Mouse (Mus musculus): Measurements from ENCODE around the gene 4930469K13Rik.

4930469K13Rik gene

DNA sequence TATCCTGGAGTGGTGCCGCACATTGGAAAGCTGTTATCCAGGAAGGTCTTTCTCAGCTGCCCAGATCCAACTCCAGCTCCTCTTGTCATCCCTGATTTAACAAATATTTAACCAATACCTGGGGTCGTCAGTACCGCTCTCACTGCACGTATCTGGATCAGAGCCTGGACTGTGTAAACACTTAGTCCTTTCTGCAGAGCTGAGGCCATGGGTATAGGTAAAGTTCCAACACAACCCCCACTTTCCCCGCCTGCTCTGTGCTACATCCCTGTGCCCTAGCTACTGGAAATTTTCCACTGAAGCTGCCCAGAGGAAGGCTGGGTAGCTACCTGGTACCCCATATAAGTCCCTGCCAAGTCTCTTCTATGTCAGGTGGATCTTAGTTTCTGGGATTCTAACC is 108.4 kb downstream of the 4930469K13Rik start:
- no peak for DNase-seq (ENCODE audit: low read depth)

GRCm38 (mm10) chr11:33986525-33986924 is 111.8 kb downstream of the 4930469K13Rik start:
- DNase-seq (ENCODE audit: low read depth), result no peak

DNA sequence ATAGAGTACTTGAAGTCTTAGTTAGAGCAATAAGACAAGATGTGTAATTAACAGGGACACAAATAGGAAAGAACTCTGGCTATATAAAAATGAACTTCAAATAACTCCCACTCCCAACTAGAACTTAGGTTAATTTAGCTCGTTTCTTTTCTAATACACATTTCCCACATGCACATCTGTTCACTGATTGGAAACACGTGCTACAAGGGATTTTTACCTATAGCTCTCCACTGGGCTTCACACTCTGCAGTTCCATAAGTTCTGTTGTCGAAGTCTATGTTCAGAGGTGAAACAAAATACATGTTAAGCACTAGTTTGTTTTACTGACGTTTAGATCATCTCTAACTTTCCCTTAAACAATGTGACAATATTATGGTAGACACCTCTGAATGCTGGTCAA is 118.2 kb downstream of the 4930469K13Rik start:
- no peak for DNase-seq (ENCODE audit: low read depth)

DNA sequence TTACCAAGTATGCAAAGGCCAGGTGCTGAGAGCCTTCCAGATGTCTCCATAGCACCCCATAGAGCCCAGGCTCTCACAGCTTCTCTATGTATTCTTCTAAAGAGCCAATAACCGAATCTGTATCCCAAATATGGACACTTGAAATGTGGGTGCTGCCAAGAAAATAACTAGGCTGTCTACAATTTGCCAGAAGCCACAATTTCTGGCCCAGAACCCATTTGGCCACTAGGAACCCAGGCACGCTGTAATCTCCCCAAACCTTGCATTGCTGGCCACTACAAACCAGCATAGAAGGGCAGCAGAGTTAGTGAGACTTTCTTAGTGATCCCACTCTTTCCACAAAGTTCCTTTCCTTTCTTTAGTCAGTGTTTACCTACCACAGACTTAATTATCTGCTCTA is 123.2 kb downstream of the 4930469K13Rik start:
- no peak for DNase-seq (ENCODE audit: low read depth)

DNA sequence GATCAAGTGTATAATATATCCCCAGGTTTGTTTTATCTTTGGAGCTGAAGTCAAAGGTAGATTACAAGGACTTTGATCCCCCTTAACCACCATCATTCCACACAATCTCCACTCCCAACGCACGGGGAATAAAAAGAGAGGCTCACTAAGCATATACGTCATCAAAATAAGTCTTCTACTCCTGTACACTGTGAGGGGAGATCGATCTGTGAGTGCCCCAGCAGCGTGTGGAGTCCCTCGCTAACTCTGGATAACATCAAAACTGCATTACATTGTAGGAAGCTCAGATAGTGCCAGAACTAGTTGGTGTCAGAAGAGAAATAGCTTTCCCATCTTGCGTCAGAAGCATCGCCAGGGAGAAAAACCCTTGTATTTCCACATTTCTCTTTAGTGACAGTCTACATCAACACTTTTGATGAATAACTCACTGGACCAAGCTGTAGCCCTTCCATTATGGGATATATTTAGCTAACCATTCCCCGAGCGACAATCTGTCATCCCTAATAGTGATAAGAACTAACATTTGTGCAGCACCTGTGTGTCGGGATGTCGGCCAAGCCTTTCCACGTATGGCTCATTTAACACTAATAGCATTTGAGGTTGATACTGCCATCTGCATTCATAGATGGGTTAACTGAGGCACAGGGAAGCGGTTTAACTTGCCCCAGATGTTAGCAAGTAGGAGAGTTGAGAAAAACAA is 123.9 kb downstream of the 4930469K13Rik start:
- DNase-seq (ENCODE audit: low read depth), result no peak

GRCm38 (mm10) chr11:33972114-33972513 is 126.2 kb downstream of the 4930469K13Rik start:
- no peak for DNase-seq (ENCODE audit: low read depth)

- DNase-seq (ENCODE audit: low read depth), result no peak
These were observed 129.2 kb downstream of the 4930469K13Rik start for GRCm38 (mm10) chr11:33969199-33969598.

- DNase-seq (ENCODE audit: low read depth), result no peak
These were observed 130.6 kb downstream of the 4930469K13Rik start for GRCm38 (mm10) chr11:33967708-33968107.

DNA sequence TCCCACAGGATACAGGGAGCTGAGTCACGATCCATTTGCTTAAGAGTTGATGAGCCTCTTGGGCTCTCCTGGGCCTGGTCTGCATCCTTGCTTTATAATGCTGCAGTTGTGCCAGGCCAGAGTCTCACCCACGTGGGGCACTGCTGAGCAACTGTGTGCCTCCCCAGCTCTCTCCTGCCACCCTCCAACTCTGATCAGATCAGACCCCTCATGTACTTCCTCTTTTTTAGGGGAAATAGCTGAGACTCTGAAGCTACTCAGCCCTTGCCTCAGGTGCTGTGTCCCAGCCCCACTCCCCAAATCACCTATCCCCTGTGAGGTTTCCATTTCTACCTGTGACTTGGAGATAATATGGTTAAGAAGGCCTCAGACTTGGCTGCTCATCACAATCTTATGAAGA is 133.0 kb downstream of the 4930469K13Rik start:
- no peak for DNase-seq (ENCODE audit: low read depth)

GRCm38 (mm10) chr11:33962688-33963407 is 135.5 kb downstream of the 4930469K13Rik start, which contains the start of gene Kcnmb1:
TSS of gene Kcnmb1 (plus strand) at chr11:33963013.
- DNase-seq (ENCODE audit: low read depth), result no peak

GRCm38 (mm10) chr11:33962178-33962577 is 136.2 kb downstream of the 4930469K13Rik start:
- DNase-seq (ENCODE audit: low read depth), result no peak

GRCm38 (mm10) chr11:33958713-33959112 is 139.6 kb downstream of the 4930469K13Rik start:
- DNase-seq (ENCODE audit: low read depth), result no peak

GRCm38 (mm10) chr11:33957595-33957994 is 140.8 kb downstream of the 4930469K13Rik start:
- DNase-seq (ENCODE audit: low read depth), result no peak

- DNase-seq (ENCODE audit: low read depth), result no peak
These were observed 141.7 kb downstream of the 4930469K13Rik start for GRCm38 (mm10) chr11:33956623-33957022.

DNA sequence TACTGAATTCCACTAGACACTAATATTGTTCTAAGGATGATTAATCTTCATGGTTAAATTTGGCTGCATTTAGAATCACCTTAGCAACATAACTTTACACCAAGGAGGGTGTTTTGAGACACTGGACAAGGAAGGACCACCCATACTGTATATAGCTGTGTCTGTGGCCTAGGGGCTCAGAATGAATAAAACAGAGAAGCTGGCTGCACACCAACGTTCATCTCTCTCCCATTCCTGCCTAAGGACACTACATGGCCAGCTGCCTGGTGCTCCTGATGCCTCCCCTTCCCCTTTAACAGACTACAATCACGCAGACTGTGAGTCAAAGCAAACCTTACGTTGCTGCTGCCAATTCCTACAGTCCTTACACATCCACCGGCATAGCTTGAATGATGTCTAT is 142.4 kb downstream of the 4930469K13Rik start:
- DNase-seq (ENCODE audit: low read depth), result no peak

- DNase-seq (ENCODE audit: low read depth), result no peak
These were observed 146.4 kb downstream of the 4930469K13Rik start for GRCm38 (mm10) chr11:33951684-33952625.

DNA sequence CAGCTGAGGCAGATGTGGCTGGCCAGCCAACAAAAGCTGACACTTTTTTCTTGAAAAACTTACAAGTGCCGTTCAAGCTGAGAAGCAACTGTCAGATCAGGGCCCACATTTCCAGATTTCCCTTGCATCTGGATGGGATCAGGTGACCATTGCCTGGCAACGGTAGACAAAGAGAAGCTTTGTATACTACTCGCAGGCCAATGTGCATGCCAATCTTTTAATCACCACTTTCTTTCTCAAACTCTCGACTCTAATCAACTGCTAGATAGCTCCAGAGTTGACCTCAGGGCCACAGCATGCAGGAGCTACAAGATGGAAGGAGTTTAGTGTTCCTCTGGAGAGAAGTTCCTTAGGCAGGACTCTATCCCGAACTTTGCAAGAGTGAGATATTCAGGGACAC is 147.2 kb downstream of the 4930469K13Rik start:
- DNase-seq (ENCODE audit: low read depth), result no peak

DNA sequence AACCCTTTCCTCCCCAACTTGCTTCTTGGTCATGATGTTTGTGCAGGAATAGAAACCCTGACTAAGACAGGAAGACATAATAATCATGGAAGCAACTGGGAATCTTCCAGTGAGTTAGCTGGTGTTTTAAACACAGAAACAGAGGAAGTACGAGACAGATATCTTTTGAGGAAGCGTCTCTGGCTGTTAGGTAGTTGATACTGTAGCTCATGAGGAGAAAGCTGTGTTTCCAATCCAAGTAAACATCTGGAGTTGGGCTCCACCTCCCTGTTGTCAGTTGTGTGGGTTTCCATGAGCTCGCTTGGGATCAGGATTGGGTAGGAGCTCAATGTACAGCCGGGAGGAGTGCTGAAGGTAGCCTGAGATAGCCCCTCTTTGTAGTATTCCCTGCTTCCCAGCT is 151.9 kb downstream of the 4930469K13Rik start:
- no peak for DNase-seq (ENCODE audit: low read depth)

DNA sequence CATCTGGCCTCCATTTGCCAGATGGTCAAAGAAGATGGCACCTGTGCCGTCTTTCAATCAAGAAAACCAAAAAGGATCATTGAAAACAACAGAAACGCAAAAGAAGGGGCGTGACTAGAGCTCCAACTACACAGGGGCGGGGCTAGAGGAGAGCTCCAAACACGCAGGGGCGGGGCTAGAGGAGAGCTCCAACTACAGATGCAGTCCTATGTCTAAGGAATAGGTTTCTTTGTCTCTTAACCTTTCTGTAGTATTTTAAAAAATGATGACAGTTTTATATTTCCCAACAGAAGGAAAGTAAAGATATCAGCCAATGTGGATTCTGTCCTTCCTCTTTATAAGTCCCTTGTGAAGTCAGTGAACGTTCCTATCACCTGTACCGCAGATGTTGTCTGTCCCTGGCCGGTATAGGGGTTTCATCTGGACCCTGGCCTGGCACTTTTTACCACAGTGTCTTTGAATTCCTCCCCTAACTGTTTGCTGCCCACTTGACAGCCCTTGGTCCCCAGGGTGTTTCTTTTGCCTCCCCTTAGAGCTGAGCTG is 153.5 kb downstream of the 4930469K13Rik start:
- DNase-seq (ENCODE audit: low read depth), result no peak

DNA sequence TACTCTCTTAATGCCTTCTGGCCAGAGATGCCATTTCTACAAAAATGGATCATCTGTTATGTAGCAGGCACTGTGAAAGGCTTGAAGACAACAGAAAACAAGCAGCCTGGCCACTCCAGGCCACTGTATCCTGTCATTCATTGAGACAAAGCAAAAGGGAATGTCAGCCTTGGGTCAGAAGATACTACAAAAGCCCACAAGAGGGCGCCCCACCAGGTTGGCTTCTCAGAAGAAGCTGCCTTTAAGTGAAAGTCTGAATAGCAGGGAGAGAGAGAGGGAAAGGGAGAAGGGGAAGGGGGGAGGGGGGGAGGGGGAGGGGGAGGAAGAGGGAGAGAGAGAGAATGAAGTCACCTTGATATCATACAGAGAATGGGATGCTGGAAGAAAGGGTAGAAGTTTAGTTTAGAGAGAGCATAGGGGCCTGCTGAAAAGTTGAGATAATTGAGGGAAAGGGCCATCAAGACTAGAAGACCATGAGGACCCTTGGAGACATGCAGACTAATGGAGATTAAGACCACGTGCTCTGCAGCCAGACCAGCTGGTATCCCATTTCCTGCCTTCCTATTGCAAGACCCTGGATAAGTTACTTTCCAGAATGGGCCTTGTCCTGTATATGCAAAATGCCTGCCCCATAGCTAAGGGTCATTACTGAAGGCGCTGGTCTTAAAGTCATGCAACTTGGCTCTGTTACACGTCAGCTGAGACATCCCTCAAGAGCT is 154.1 kb downstream of the 4930469K13Rik start:
- DNase-seq (ENCODE audit: low read depth), result no peak

- DNase-seq (ENCODE audit: low read depth), result no peak
These were observed 154.8 kb downstream of the 4930469K13Rik start for GRCm38 (mm10) chr11:33943565-33943964.

All from c-Kit-positive CD71-positive TER-119-negative erythroid progenitor cells, embryonic 14.5 days (primary cell).